Mouse (Mus musculus) heart, embryonic 16.5 days (tissue): ENCODE data around the gene Cmss1. TPM values are rescaled to one million over a fixed set of nuclear protein-coding genes. Genes with fewer than 3 reads are reported as not detected.

ENCODE experiments used
- ATAC-seq: fragments of 200-750 bp; cut with Nextera tagmentation; replicated peaks from 2 replicates; pipeline ENCODE4 v1.8.0; 2017; ENCODE audit warnings: moderate number of reproducible peaks; ENCODE audit not compliant: insufficient read depth, low FRiP score; ENCODE audit errors: extremely low read depth
- H3K27ac ChIP-seq: fragments of 300-500 bp; sonication (generic); 2 replicates; pipeline ENCODE4 v1.5.1; 2014; ENCODE audit warnings: mild to moderate bottlenecking, low read length, control low read depth, moderate library complexity
- H3K27me3 ChIP-seq: fragments of 300-500 bp; sonication (generic); 2 replicates; pipeline ENCODE4 v1.6.1; 2014; ENCODE audit warnings: low read length, mixed read lengths; ENCODE audit not compliant: control insufficient read depth, insufficient read depth
- H3K36me3 ChIP-seq: fragments of 300-500 bp; sonication (generic); 2 replicates; pipeline ENCODE4 v1.6.1; 2014; ENCODE audit not compliant: control insufficient read depth, insufficient read depth
- H3K4me1 ChIP-seq: fragments of 300-500 bp; sonication (generic); 2 replicates; pipeline ENCODE4 v1.6.1; 2014; ENCODE audit warnings: low read length, mixed read lengths; ENCODE audit not compliant: control insufficient read depth, insufficient read depth
- H3K4me2 ChIP-seq: fragments of 300-500 bp; sonication (generic); 2 replicates; pipeline ENCODE4 v1.6.1; 2014; ENCODE audit warnings: low read depth, mild to moderate bottlenecking, control low read depth, low read length
- H3K4me3 ChIP-seq: fragments of 300-500 bp; sonication (generic); 2 replicates; pipeline ENCODE4 v1.5.1; 2014; ENCODE audit warnings: mild to moderate bottlenecking, control low read depth, low read length
- H3K9ac ChIP-seq: fragments of 300-500 bp; sonication (generic); 2 replicates; pipeline ENCODE4 v1.6.1; 2014; ENCODE audit warnings: low read length, control low read depth
- H3K9me3 ChIP-seq: fragments of 300-500 bp; sonication (generic); replicated peaks from 2 replicates; pipeline ENCODE4 v1.6.1; 2016; ENCODE audit warnings: low read length; ENCODE audit not compliant: control insufficient read depth
- WGBS: fragments of 180-500 bp; shearing (Covaris S2); extraction: QIAGEN DNeasy Blood & Tissue Kit; methylation state at CpG from one replicate; pipeline ENCODE4 v1.1.7; 2014; 5-methylcytosine and 5-hydroxymethylcytosine counted together
- polyA plus RNA-seq: library from polyadenylated mRNA; unstranded; fragments of >200 nt; fragmentation: Nextera tagmentation; extraction: Ambion mirVana; gene quantifications from 2 replicates; pipeline ENCODE4 v1.2.1, GENCODE M21; 2015

Cmss1 gene
- polyA plus RNA-seq, 1 experiment from 2014 or later, result 39.5 TPM

DNA sequence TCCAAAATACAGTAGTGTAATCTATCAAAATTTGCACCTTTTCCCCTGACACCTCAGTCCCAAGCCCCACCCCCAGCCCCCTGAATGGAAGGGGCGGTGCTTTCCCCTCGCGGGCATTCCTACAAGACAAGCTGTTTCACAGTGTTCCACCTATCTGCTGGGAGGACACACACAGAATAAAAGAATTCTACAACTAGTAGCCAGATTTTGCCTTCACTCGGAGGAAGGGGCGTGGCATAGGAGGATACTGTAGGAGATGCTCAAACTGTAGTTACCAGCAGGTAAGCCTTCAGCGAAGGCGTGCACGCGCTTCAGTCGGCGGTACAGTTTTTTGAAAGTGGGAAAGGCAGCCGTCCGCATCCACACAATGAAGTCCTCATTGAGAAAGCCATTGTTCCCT lies 336.9 kb downstream of the Cmss1 start:
- no peaks in the 10 kb centered on the region for H3K27me3 ChIP-seq
- no peak for ATAC-seq
- no peak overlapping the region for H3K4me3 ChIP-seq
- peaks cover under 1% of the 10 kb centered on the region; the same call in 1 of the 2 replicates for H3K9me3 ChIP-seq
- no peaks in the 10 kb centered on the region for H3K36me3 ChIP-seq
- H3K4me2 ChIP-seq, result no peak overlapping the region
- H3K27ac ChIP-seq, result no peak overlapping the region
- WGBS, result 91% methylated on average over 13 of the region's 13 CpGs
- no peak overlapping the region for H3K9ac ChIP-seq
- H3K4me1 ChIP-seq, result peaks cover 14% of the 10 kb centered on the region

DNA sequence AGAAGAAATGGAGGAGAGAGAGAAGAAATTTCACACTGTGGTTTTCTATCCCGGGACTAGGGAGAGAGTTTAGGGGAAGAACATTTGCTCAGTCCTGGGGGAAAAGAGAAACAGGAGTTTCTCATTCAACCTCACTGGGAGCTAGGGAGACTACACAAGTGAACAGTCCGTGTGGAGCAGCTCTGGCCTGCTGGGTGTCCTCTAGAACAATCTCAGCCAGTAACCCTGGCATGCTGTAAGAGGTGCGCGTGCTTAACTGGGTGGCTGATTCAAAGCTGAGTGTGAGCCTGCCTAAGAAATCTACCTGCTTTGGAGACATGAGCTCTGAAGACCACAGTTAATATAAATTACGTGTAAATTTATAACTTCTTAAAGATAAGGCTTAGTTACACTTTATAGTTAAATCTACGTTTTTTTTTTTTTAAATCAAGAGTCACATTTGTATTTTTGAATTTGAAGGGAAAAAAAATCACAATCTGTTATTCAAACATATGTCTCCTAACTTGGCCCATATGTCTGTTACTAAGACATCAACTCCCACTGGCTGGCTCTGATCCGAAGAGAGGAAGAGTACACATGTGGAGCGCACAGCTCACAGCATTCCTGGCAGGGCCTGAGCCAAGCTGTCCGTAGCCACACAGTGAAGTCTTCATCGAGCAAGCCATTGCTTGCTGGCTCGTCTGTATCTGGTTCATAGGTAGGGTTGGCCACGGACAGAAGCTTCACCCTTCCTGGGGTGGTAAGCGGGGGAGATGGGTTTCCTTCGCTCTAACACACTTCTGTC lies 338.4 kb downstream of the Cmss1 start:
- no peak overlapping the region for H3K9ac ChIP-seq
- no peak overlapping the region for H3K27ac ChIP-seq
- H3K4me2 ChIP-seq, result no peak overlapping the region
- H3K9me3 ChIP-seq, result peaks cover 4% of the 10 kb centered on the region; the same call in 1 of the 2 replicates
- no peak for ATAC-seq
- H3K4me3 ChIP-seq, result no peak overlapping the region
- no peaks in the 10 kb centered on the region for H3K27me3 ChIP-seq
- H3K36me3 ChIP-seq, result no peaks in the 10 kb centered on the region
- peaks cover 14% of the 10 kb centered on the region for H3K4me1 ChIP-seq
- 82% methylated on average over 14 of the region's 14 CpGs for WGBS

DNA sequence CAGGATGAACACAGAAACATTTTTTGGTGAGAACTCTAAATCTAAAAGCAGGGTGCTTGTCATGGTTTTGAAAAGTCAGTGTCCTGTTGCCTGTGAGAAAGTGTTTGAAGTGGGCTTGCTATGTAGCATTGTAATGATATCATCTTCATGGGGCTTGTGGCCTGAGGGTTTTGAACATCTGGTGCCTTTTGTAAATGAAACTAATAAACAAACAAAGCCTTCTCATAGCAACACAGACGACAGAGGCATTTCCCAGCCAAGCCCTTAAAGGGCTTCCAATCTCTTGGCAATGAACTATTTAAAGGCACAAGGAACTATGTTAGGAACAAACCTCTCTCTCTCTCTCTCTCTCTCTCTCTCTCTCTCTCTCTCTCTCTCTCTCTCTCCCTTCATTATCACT lies 339.6 kb downstream of the Cmss1 start:
- no peak overlapping the region for H3K4me2 ChIP-seq
- no peak for ATAC-seq

DNA sequence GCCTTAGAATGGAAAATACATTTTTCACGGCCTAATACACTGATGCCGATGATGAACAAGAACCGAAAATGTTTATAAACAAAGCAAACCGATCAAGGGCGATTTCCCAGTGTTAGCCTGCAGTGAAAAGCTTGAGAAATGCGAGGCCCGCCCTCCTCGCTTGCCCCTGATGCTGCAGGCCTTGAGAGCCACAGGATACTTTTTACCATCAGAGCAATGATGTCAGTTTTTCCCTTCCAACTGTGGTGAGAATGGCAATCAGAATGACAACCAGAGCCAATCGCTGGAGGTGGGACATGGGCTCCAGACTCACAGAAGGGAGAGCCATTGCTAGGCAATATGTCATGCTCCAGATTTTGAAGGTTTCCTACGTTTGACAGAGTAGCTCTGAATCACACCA lies 346.5 kb downstream of the Cmss1 start:
- Histone ChIP-seq H3K27ac (no peak overlapping the region), H3K9me3 (peaks cover 4% of the 10 kb centered on the region; the same call in 1 of the 2 replicates), H3K36me3 (no peaks in the 10 kb centered on the region), H3K27me3 (no peaks in the 10 kb centered on the region), H3K4me1 (no peaks in the 10 kb centered on the region), H3K4me3 (no peak overlapping the region), H3K9ac (no peak overlapping the region), H3K4me2 (no peak overlapping the region)
- WGBS, result 85% methylated on average over 10 of the region's 10 CpGs
- ATAC-seq, result no peak

More for the DNA sequence above, 339.6 kb downstream of the Cmss1 start:
- Histone ChIP-seq H3K27me3 (no peaks in the 10 kb centered on the region), H3K36me3 (no peaks in the 10 kb centered on the region), H3K4me3 (no peak overlapping the region), H3K9ac (0 out of 2 replicates have a peak overlapping the region, but pooled peaks have one; percentile 9), H3K9me3 (peaks cover 4% of the 10 kb centered on the region; the same call in 1 of the 2 replicates), H3K4me1 (peaks cover 14% of the 10 kb centered on the region), H3K27ac (peak overlapping the region; percentile 59)
- WGBS, result 4% methylated on average over 1 of the region's 1 CpGs

DNA sequence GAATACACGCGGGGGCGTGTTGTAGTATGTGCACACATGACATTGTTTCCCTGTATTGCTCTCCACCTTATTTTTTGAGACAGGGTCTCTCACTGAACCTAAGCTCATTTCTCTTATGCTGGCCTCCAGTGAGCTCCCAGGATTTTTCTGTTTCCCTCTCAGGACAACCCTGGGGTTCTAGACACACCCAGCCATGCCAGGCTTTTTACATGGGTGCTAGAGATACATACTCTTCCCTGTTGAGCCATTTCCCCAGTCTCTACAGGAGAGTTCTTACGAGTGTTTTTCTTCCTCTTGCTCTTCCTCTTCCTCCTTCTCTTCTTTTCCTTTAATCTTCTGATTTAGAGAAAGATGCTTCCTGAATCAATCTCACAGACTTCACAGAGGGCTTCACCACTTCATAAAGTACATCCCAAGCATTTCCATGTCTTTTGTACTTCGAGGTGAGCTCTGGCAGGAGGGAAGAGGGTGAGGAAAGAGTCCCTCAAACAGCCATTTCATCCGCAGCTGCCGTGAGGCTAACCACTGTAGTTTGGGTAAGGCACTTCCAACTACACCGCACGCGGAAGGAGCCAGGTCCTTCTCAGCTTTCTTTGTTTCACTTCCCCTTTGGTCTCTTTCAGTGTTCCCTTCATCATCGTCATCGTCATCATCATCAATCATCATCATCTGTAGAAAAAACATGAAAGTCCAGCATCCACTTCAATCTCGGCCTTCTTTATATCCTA lies 347.1 kb downstream of the Cmss1 start:
- no peak overlapping the region for H3K4me2 ChIP-seq
- no peak overlapping the region for H3K27ac ChIP-seq
- peaks cover 1% of the 10 kb centered on the region; the same call in 1 of the 2 replicates for H3K9me3 ChIP-seq
- H3K4me1 ChIP-seq, result no peaks in the 10 kb centered on the region
- no peaks in the 10 kb centered on the region for H3K27me3 ChIP-seq
- no peak overlapping the region for H3K4me3 ChIP-seq
- no peak for ATAC-seq
- no peak overlapping the region for H3K9ac ChIP-seq
- H3K36me3 ChIP-seq, result no peaks in the 10 kb centered on the region
- 83% methylated on average over 13 of the region's 13 CpGs for WGBS

Other genes with a start within 250 kb of the Cmss1 start
- gene Col8a1, start 147.9 kb upstream of the Cmss1 start, polyA plus RNA-seq, result 1.9 and 2.1 TPM in 2 replicates